Mouse (Mus musculus): ENCODE measurements around the gene Rab11fip3.

GRCm38 (mm10) chr17:25984066-25984465, 85.3 kb downstream of the Rab11fip3 start:
- TF ChIP-seq GATA1 (IDR thresholded peaks at IDR 0.05; ENCODE audit: borderline replicate concordance, low read length): no peak
- no peak for TF ChIP-seq CTCF (IDR thresholded peaks at IDR 0.05; ENCODE audit: low read depth, low read length)
- TF ChIP-seq TAL1 (conservative IDR thresholded peaks at IDR 0.05; ENCODE audit: low read depth, low read length): no peak
- no peak for TF ChIP-seq GATA2 (IDR thresholded peaks at IDR 0.05; ENCODE audit: borderline replicate concordance, low read depth, low read length)
